21 mouse cellular contexts compared by ENCODE assay signal in the genomic region with DNA sequence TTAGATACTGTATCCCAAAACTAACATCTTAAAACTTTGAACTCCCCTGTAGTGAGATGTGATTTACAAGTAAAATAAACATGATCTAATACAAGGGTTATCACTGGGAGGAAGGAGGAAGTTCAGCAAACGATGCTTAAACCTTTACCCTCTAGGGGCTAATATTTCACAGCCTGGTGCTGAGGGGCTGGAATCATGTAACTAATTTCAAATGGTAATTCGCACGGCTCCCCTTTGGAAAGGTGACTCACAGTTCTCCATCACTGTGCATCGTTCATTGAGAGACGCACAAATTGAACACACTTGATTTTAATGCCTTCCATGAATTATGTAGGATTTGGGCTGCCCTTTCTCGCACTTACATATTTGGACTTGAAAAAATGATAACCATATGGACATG.
DNase-seq lines count a peak whose midpoint lies in the region; ATAC-seq and TF ChIP-seq lines count a peak whose summit lies in the region.
"Had no signal": no experiment of that assay in that cellular context is flagged by ENCODE, and none has a peak within 500 bp of the region (broad histone marks: within the 10 kb centered on the region; RNA-seq: fewer than 3 reads in every experiment).

No protein-coding gene starts in this region.

- no peaks in the 10 kb centered on the region for H3K36me3 ChIP-seq in forebrain, embryonic 12.5 days (replicated peaks)
- H3K36me3 ChIP-seq in forebrain, embryonic 11.5 days (ENCODE audit: control insufficient read depth, insufficient read depth, low read length): no peaks in the 10 kb centered on the region
- H3K36me3 ChIP-seq in midbrain, embryonic 12.5 days: no peaks in the 10 kb centered on the region
- no peaks in the 10 kb centered on the region for H3K36me3 ChIP-seq in midbrain, postnatal 0 days (ENCODE audit: insufficient read depth, low read length)
- H3K36me3 ChIP-seq: intestine, embryonic 15.5 days; limb, embryonic 12.5 days; liver, embryonic 15.5 days; neural tube, embryonic 13.5 days had no signal

- WGBS in forebrain, embryonic 12.5 days: 51% methylated on average over 6 of the region's 6 CpGs
- WGBS in forebrain, embryonic 11.5 days: 54% methylated on average over 6 of the region's 6 CpGs
- WGBS in midbrain, embryonic 12.5 days: 18% methylated on average over 6 of the region's 6 CpGs
- 30% methylated on average over 6 of the region's 6 CpGs for WGBS in midbrain, postnatal 0 days

- no peak for TF ChIP-seq CTCF in midbrain, postnatal 0 days (IDR thresholded peaks at IDR 0.05)

- H3K27me3 ChIP-seq in forebrain, embryonic 12.5 days: no peaks in the 10 kb centered on the region
- H3K27me3 ChIP-seq in forebrain, embryonic 11.5 days (ENCODE audit: control insufficient read depth, insufficient read depth, low read length): no peaks in the 10 kb centered on the region; the same call in 1 of the 2 replicates
- no peaks in the 10 kb centered on the region for H3K27me3 ChIP-seq in midbrain, embryonic 12.5 days
- no peaks in the 10 kb centered on the region for H3K27me3 ChIP-seq in midbrain, postnatal 0 days (ENCODE audit: insufficient read depth, low read length)
- H3K27me3 ChIP-seq: intestine, embryonic 15.5 days; liver, embryonic 15.5 days; neural tube, embryonic 13.5 days had no signal

- peaks cover 60% of the 10 kb centered on the region for H3K4me1 ChIP-seq in forebrain, embryonic 12.5 days
- peaks cover 21% of the 10 kb centered on the region; the same call in 1 of the 2 replicates for H3K4me1 ChIP-seq in forebrain, embryonic 11.5 days (replicated peaks; ENCODE audit: control insufficient read depth, insufficient read depth, low read length)
- H3K4me1 ChIP-seq in midbrain, embryonic 12.5 days: peaks cover 50% of the 10 kb centered on the region
- peaks cover 6% of the 10 kb centered on the region; the same call in 1 of the 2 replicates for H3K4me1 ChIP-seq in midbrain, postnatal 0 days (ENCODE audit: insufficient read depth, low read length)
- H3K4me1 ChIP-seq: intestine, embryonic 15.5 days; liver, embryonic 15.5 days had no signal

- H3K27ac ChIP-seq in forebrain, embryonic 12.5 days: peak overlapping the region; percentile 73; the same call in 1 of the 2 replicates
- no peak overlapping the region for H3K27ac ChIP-seq in forebrain, embryonic 11.5 days (ENCODE audit: low read depth, low read length)
- peak overlapping the region; percentile 84; the same call in 1 of the 2 replicates for H3K27ac ChIP-seq in midbrain, embryonic 12.5 days (replicated peaks)
- no peak overlapping the region for H3K27ac ChIP-seq in midbrain, postnatal 0 days (ENCODE audit: low read depth, low read length)
- H3K27ac ChIP-seq: intestine, embryonic 15.5 days; left cerebral cortex, adult 2 months; limb, embryonic 12.5 days; liver, embryonic 15.5 days had no signal

- H3K9ac ChIP-seq in forebrain, embryonic 12.5 days: no peak overlapping the region
- no peak overlapping the region for H3K9ac ChIP-seq in forebrain, embryonic 11.5 days (ENCODE audit: low read length)
- no peak overlapping the region for H3K9ac ChIP-seq in midbrain, embryonic 12.5 days (replicated peaks)
- H3K9ac ChIP-seq in midbrain, postnatal 0 days (replicated peaks; ENCODE audit: low read length, poor library complexity, severe bottlenecking): no peak overlapping the region
- H3K9ac ChIP-seq: intestine, embryonic 15.5 days; limb, embryonic 12.5 days; liver, embryonic 15.5 days; lung, embryonic 14.5 days; neural tube, embryonic 13.5 days had no signal

- no peak for ATAC-seq in forebrain, embryonic 12.5 days (ENCODE audit: low FRiP score)
- ATAC-seq in forebrain, embryonic 11.5 days (replicated peaks; ENCODE audit: low FRiP score): no peak
- ATAC-seq in midbrain, embryonic 12.5 days (ENCODE audit: low FRiP score, low read depth): no peak
- no peak for ATAC-seq in midbrain, postnatal 0 days (ENCODE audit: low FRiP score)
- ATAC-seq: hindbrain, postnatal 0 days; intestine, embryonic 15.5 days had no signal

- H3K4me2 ChIP-seq in forebrain, embryonic 12.5 days: no peak overlapping the region
- no peak overlapping the region for H3K4me2 ChIP-seq in forebrain, embryonic 11.5 days (ENCODE audit: low read depth, low read length, severe bottlenecking)
- no peak overlapping the region for H3K4me2 ChIP-seq in midbrain, embryonic 12.5 days (replicated peaks)
- H3K4me2 ChIP-seq in midbrain, postnatal 0 days (ENCODE audit: low read depth, low read length, poor library complexity, severe bottlenecking): no peak overlapping the region
- H3K4me2 ChIP-seq: intestine, embryonic 15.5 days; limb, embryonic 12.5 days; liver, embryonic 15.5 days; lung, embryonic 14.5 days; neural tube, embryonic 13.5 days had no signal

- no peak overlapping the region for H3K4me3 ChIP-seq in forebrain, embryonic 12.5 days (replicated peaks)
- no peak overlapping the region for H3K4me3 ChIP-seq in forebrain, embryonic 11.5 days (ENCODE audit: low read depth, low read length)
- H3K4me3 ChIP-seq in midbrain, embryonic 12.5 days: no peak overlapping the region
- no peak overlapping the region for H3K4me3 ChIP-seq in midbrain, postnatal 0 days (ENCODE audit: low read depth, low read length)
- H3K4me3 ChIP-seq: intestine, embryonic 15.5 days; layer of hippocampus, adult 2 months; left cerebral cortex, adult 2 months; limb, embryonic 12.5 days; liver, embryonic 15.5 days; neural tube, embryonic 13.5 days had no signal

- H3K9me3 ChIP-seq in forebrain, embryonic 12.5 days: no peaks in the 10 kb centered on the region
- no peaks in the 10 kb centered on the region for H3K9me3 ChIP-seq in forebrain, embryonic 11.5 days (ENCODE audit: control insufficient read depth, low read length)
- H3K9me3 ChIP-seq in midbrain, embryonic 12.5 days: no peaks in the 10 kb centered on the region
- no peaks in the 10 kb centered on the region for H3K9me3 ChIP-seq in midbrain, postnatal 0 days (ENCODE audit: low read length)
- H3K9me3 ChIP-seq: intestine, embryonic 15.5 days; limb, embryonic 12.5 days; liver, embryonic 15.5 days; neural tube, embryonic 13.5 days had no signal

- no peak for DNase-seq in forebrain, embryonic 11.5 days (ENCODE audit: low spot score)
- DNase-seq in midbrain, postnatal 0 days (ENCODE audit: low spot score): no peak
- peak; percentile 53 for DNase-seq in mesoderm, embryonic 11.5 days (ENCODE audit: low read depth, low spot score)
- no peak for DNase-seq in urinary bladder, postnatal 36 days (ENCODE audit: low spot score in 2 of 2)
- DNase-seq: adrenal gland, postnatal 25 days; B cell, adult 2 months; gastrocnemius, postnatal 10 days; kidney, adult 2 months; kidney, postnatal 36 days; lung, embryonic 14.5 days; lung, postnatal 14 days; thymus, postnatal 4 days had no signal

Comparison
In these comparisons a context has a peak if more than half of its experiments do, and no peak if none do; other contexts are left out.
1. H3K27ac ChIP-seq: peak in forebrain, embryonic 12.5 days (single experiment) and midbrain, embryonic 12.5 days (single experiment); none in forebrain, embryonic 11.5 days (single experiment) and midbrain, postnatal 0 days (single experiment).